Mouse (Mus musculus) kidney, embryonic 16.5 days (tissue): Measurements from ENCODE around the gene Tyw5. TPM values are rescaled to one million over a fixed set of nuclear protein-coding genes. Genes with fewer than 3 reads are reported as not detected.

Experiments
- ATAC-seq: fragments of 200-750 bp; cut with Nextera tagmentation; 2 replicates; pipeline ENCODE4 v1.8.0; 2017; ENCODE audit warnings: moderate TSS enrichment; ENCODE audit not compliant: low FRiP score, low TSS enrichment
- H3K27ac ChIP-seq: fragments of 300-500 bp; sonication (generic); 2 replicates; pipeline ENCODE4 v1.5.1; 2014; ENCODE audit warnings: low read length
- H3K27me3 ChIP-seq: fragments of 300-500 bp; sonication (generic); 2 replicates; pipeline ENCODE4 v1.6.1; 2014; ENCODE audit warnings: low read length, control low read depth, mixed read lengths; ENCODE audit not compliant: insufficient read depth
- H3K36me3 ChIP-seq: fragments of 300-500 bp; sonication (generic); 2 replicates; pipeline ENCODE4 v1.6.1; 2014; ENCODE audit warnings: low read length, control low read depth, mixed read lengths; ENCODE audit not compliant: insufficient read depth
- H3K4me1 ChIP-seq: fragments of 300-500 bp; sonication (generic); 2 replicates; pipeline ENCODE4 v1.6.1; 2014; ENCODE audit warnings: low read length, control low read depth, mixed read lengths; ENCODE audit not compliant: insufficient read depth
- H3K4me2 ChIP-seq: fragments of 300-500 bp; sonication (generic); replicated peaks from 2 replicates; pipeline ENCODE4 v1.6.1; 2014; ENCODE audit warnings: low read depth, low read length
- H3K4me3 ChIP-seq: fragments of 300-500 bp; sonication (generic); 2 replicates; pipeline ENCODE4 v1.5.1; 2014; ENCODE audit warnings: mild to moderate bottlenecking, low read length
- H3K9ac ChIP-seq: fragments of 300-500 bp; sonication (generic); replicated peaks from 2 replicates; pipeline ENCODE4 v1.6.1; 2014; ENCODE audit warnings: low read length
- H3K9me3 ChIP-seq: fragments of 300-500 bp; sonication (generic); 2 replicates; pipeline ENCODE4 v1.6.1; 2016; ENCODE audit warnings: low read length, control low read depth
- WGBS: fragments of 180-500 bp; shearing (Covaris S2); extraction: QIAGEN DNeasy Blood & Tissue Kit; methylation state at CpG from one replicate; pipeline ENCODE4 v1.1.7; 2014; 5-methylcytosine and 5-hydroxymethylcytosine counted together
- polyA plus RNA-seq: library from polyadenylated mRNA; unstranded; fragments of >200 nt; fragmentation: Nextera tagmentation; extraction: Ambion mirVana; gene quantifications from 2 replicates; pipeline ENCODE4 v1.2.1, GENCODE M21; 2015

The Tyw5 gene
- polyA plus RNA-seq, 1 experiment from 2014 or later: 33.2 TPM

- H3K4me2 ChIP-seq: peak overlapping the region; percentile 43
- H3K9ac ChIP-seq: 0 out of 2 replicates have a peak overlapping the region, but pooled peaks have one; percentile 15
- peak; percentile 68 for ATAC-seq
- H3K4me1 ChIP-seq: peaks cover 12% of the 10 kb centered on the region
- no peak overlapping the region for H3K27ac ChIP-seq
- no peaks in the 10 kb centered on the region for H3K36me3 ChIP-seq
- no peaks in the 10 kb centered on the region for H3K27me3 ChIP-seq
- no peaks in the 10 kb centered on the region for H3K9me3 ChIP-seq
- H3K4me3 ChIP-seq: no peak overlapping the region
- WGBS: 54% methylated on average over 16 of the region's 16 CpGs
These were observed 21.7 kb upstream of the Tyw5 start for GRCm38 (mm10) chr1:57428368-57429308.

- no peak for ATAC-seq
- 6% methylated on average over 1 of the region's 1 CpGs for WGBS
- Histone ChIP-seq H3K27me3 (no peaks in the 10 kb centered on the region), H3K27ac (no peak overlapping the region), H3K4me3 (no peak overlapping the region), H3K4me1 (no peaks in the 10 kb centered on the region), H3K4me2 (no peak overlapping the region), H3K36me3 (no peaks in the 10 kb centered on the region), H3K9ac (no peak overlapping the region), H3K9me3 (no peaks in the 10 kb centered on the region)
These were observed 16.8 kb upstream of the Tyw5 start for GRCm38 (mm10) chr1:57423696-57424095.

- no peak overlapping the region for H3K4me3 ChIP-seq
- peaks cover 5% of the 10 kb centered on the region; the same call in 1 of the 2 replicates for H3K9me3 ChIP-seq
- no peak overlapping the region for H3K27ac ChIP-seq
- 88% methylated on average over 2 of the region's 2 CpGs for WGBS
- no peak overlapping the region for H3K9ac ChIP-seq
- ATAC-seq: no peak
- no peak overlapping the region for H3K4me2 ChIP-seq
- H3K27me3 ChIP-seq: no peaks in the 10 kb centered on the region
- peaks cover 32% of the 10 kb centered on the region for H3K36me3 ChIP-seq
- H3K4me1 ChIP-seq: peaks cover 6% of the 10 kb centered on the region
These were observed 6.5 kb upstream of the Tyw5 start for GRCm38 (mm10) chr1:57413397-57413796.

- 76% methylated on average over 2 of the region's 2 CpGs for WGBS
- no peaks in the 10 kb centered on the region for H3K9me3 ChIP-seq
- H3K4me2 ChIP-seq: no peak overlapping the region
These were observed 2.1 kb upstream of the Tyw5 start for GRCm38 (mm10) chr1:57408994-57409393.

GRCm38 (mm10) chr1:57402116-57402515, 4.8 kb downstream of the Tyw5 start:
- H3K9ac ChIP-seq: no peak overlapping the region
- H3K27ac ChIP-seq: no peak overlapping the region
- H3K36me3 ChIP-seq: peaks cover 15% of the 10 kb centered on the region
- peaks cover 6% of the 10 kb centered on the region; the same call in 1 of the 2 replicates for H3K4me1 ChIP-seq
- WGBS: 89% methylated on average over 5 of the region's 5 CpGs
- no peak overlapping the region for H3K4me2 ChIP-seq
- no peak overlapping the region for H3K4me3 ChIP-seq
- H3K27me3 ChIP-seq: no peaks in the 10 kb centered on the region
- ATAC-seq: no peak
- H3K9me3 ChIP-seq: no peaks in the 10 kb centered on the region

More at GRCm38 (mm10) chr1:57408994-57409393, 2.1 kb upstream of the Tyw5 start:
- Histone ChIP-seq H3K27me3 (no peaks in the 10 kb centered on the region), H3K27ac (no peak overlapping the region), H3K4me3 (no peak overlapping the region), H3K4me1 (peaks cover 23% of the 10 kb centered on the region), H3K9ac (no peak overlapping the region), H3K36me3 (peaks cover 12% of the 10 kb centered on the region)
- no peak for ATAC-seq

- H3K4me3 ChIP-seq: no peak overlapping the region
- peaks cover 23% of the 10 kb centered on the region for H3K36me3 ChIP-seq
- peaks cover 6% of the 10 kb centered on the region; the same call in 1 of the 2 replicates for H3K4me1 ChIP-seq
- H3K27me3 ChIP-seq: no peaks in the 10 kb centered on the region
- H3K27ac ChIP-seq: no peak overlapping the region
- no peaks in the 10 kb centered on the region for H3K9me3 ChIP-seq
- WGBS: 95% methylated on average over 2 of the region's 2 CpGs
- no peak overlapping the region for H3K4me2 ChIP-seq
- no peak overlapping the region for H3K9ac ChIP-seq
- no peak for ATAC-seq
These were observed 6.0 kb downstream of the Tyw5 start for GRCm38 (mm10) chr1:57400877-57401276.

DNA sequence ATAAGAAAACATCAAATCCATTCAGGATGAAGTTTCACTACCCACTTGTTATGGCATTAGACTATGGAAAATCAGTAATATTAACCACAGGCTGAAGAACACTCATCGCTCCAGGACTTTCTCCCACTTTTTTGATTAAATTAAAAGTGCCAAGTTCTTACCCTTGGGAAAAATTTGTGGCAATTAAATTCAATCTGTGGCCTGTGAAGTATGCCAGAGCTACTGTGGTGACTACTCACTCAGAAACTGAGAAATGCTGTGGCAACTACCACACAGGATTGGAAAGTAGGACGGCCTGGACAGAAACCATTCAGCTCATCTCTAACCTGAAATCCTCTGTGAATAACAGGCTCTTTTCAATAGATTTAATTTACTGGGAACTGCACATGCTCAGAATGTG, 6.6 kb downstream of the Tyw5 start:
- Histone ChIP-seq H3K4me1 (peaks cover 1% of the 10 kb centered on the region; the same call in 1 of the 2 replicates), H3K36me3 (peaks cover 23% of the 10 kb centered on the region), H3K27me3 (no peaks in the 10 kb centered on the region), H3K9ac (no peak overlapping the region), H3K4me3 (no peak overlapping the region), H3K27ac (no peak overlapping the region), H3K4me2 (no peak overlapping the region), H3K9me3 (no peaks in the 10 kb centered on the region)
- WGBS: 97% methylated on average over 2 of the region's 2 CpGs
- ATAC-seq: no peak

- H3K27me3 ChIP-seq: no peaks in the 10 kb centered on the region
- 64% methylated on average over 3 of the region's 3 CpGs for WGBS
- no peak for ATAC-seq
- H3K36me3 ChIP-seq: peaks cover 24% of the 10 kb centered on the region
- no peaks in the 10 kb centered on the region for H3K9me3 ChIP-seq
- H3K4me2 ChIP-seq: no peak overlapping the region
- no peak overlapping the region for H3K4me3 ChIP-seq
- H3K9ac ChIP-seq: no peak overlapping the region
- no peak overlapping the region for H3K27ac ChIP-seq
- no peaks in the 10 kb centered on the region for H3K4me1 ChIP-seq
These were observed 12.8 kb downstream of the Tyw5 start for GRCm38 (mm10) chr1:57394051-57394450.

GRCm38 (mm10) chr1:57392417-57392816, 14.5 kb downstream of the Tyw5 start:
- Histone ChIP-seq H3K27me3 (no peaks in the 10 kb centered on the region), H3K36me3 (peaks cover 30% of the 10 kb centered on the region), H3K4me3 (no peak overlapping the region), H3K27ac (no peak overlapping the region), H3K4me2 (no peak overlapping the region), H3K4me1 (no peaks in the 10 kb centered on the region), H3K9me3 (no peaks in the 10 kb centered on the region), H3K9ac (no peak overlapping the region)
- WGBS: 86% methylated on average over 4 of the region's 4 CpGs
- ATAC-seq: no peak
